Comparison of ENCODE assay signal across 8 mouse cellular contexts in genomic region chr12:70913429-70913828, GRCm38 (mm10). TPM values are rescaled to one million over a fixed set of nuclear protein-coding genes. Genes with fewer than 3 reads are reported as not detected.
DNase-seq lines count a peak whose midpoint lies in the region; ATAC-seq lines count a peak whose summit lies in the region.

No protein-coding gene starts in this region.

- peak; percentile 35 to 45 for DNase-seq in cerebellum, postnatal 36 days
- peak; percentile 88 for DNase-seq in 416B (ENCODE audit: low read depth)
- DNase-seq in adrenal gland, adult 8-10 months: peak; percentile 52
- peak; percentile 65 for DNase-seq in gastrocnemius, postnatal 25 days
- DNase-seq in left cerebral cortex, postnatal 14 days (ENCODE audit: low spot score in 2 of 2): peak; percentile 51 to 59
- DNase-seq in thymus, postnatal 10 days (ENCODE audit: low spot score in 2 of 2): peak; percentile 78 to 91

- no peak for ATAC-seq in cerebellum, adult (ENCODE audit: insufficient number of reproducible peaks, low FRiP score, low TSS enrichment)
- ATAC-seq in monocyte, adult 5-6 weeks (replicated peaks; ENCODE audit: insufficient number of reproducible peaks, low FRiP score, low TSS enrichment, poor library complexity, severe bottlenecking): peak; percentile 29; the same call in 1 of the 2 replicates

- intact Hi-C loops in left cerebral cortex, postnatal 14 days (cut with DNase I): loop anchor here (10.0 kb wide), 1 partner anchor 679 kb away; the partner anchor contains the start of gene Pygl

RNA-seq across cellular contexts. Expression of gene Actr10, which starts 24.2 kb away (rescaled TPM):
- 100 to 1,000 TPM; 177 to 222 (median 203) TPM for total RNA-seq in adrenal gland, adult 8-10 months (2022)
- 10 to 100 TPM; 84.6 to 87.0 TPM for total RNA-seq in gastrocnemius, postnatal 25 days (2021)
- 100 to 1,000 TPM; 174 to 177 TPM for total RNA-seq in left cerebral cortex, postnatal 14 days (2021)
- total RNA-seq in monocyte, adult 5-6 weeks (2017): 46.0 to 74.1 TPM (median 73.9 TPM) in 3 replicates
